Mouse (Mus musculus) adrenal gland, adult 2 months (tissue): ENCODE data around the gene Slc8a1. TPM values are rescaled to one million over a fixed set of nuclear protein-coding genes. Genes with fewer than 3 reads are reported as not detected.

ENCODE experiments used
- DNase-seq: peaks from one replicate; pipeline ENCODE4 v3.0.0; 2021
- polyA plus RNA-seq: library from polyadenylated mRNA; depleted of rRNA; stranded (reverse); fragments of >200 nt; gene quantifications from 2 replicates; pipeline ENCODE4 v1.2.3, GENCODE M21; 2012
- total RNA-seq, 2 experiments: library from RNA; stranded (reverse); gene quantifications; 2 replicates each; pipeline ENCODE4 v1.2.3; 2021

Gene Slc8a1
- total and polyA plus RNA-seq, 3 experiments = 0.07 to 8.4 (median 5.7) TPM

GRCm38 (mm10) chr17:81513368-81513958 lies 224.7 kb downstream of the Slc8a1 start:
- DNase-seq = no peak

- DNase-seq = no peak
Observed at GRCm38 (mm10) chr17:81505162-81505685, 233.0 kb downstream of the Slc8a1 start.

- no peak for DNase-seq
Observed at GRCm38 (mm10) chr17:81504040-81504439, 234.1 kb downstream of the Slc8a1 start.

- DNase-seq = no peak
Observed at GRCm38 (mm10) chr17:81502732-81503131, 235.4 kb downstream of the Slc8a1 start.

GRCm38 (mm10) chr17:81500686-81501407 lies 237.3 kb downstream of the Slc8a1 start:
- no peak for DNase-seq

- DNase-seq = no peak
Observed at GRCm38 (mm10) chr17:81497919-81498318, 240.3 kb downstream of the Slc8a1 start.

- no peak for DNase-seq
Observed at GRCm38 (mm10) chr17:81496616-81497015, 241.6 kb downstream of the Slc8a1 start.

- DNase-seq = no peak
Observed at GRCm38 (mm10) chr17:81492216-81492865, 245.8 kb downstream of the Slc8a1 start.

- no peak for DNase-seq
Observed at GRCm38 (mm10) chr17:81486388-81486787, 251.8 kb downstream of the Slc8a1 start.

- peak; percentile 27 for DNase-seq
Observed at GRCm38 (mm10) chr17:81481843-81482490, 256.2 kb downstream of the Slc8a1 start.

GRCm38 (mm10) chr17:81480351-81481161 lies 257.6 kb downstream of the Slc8a1 start:
- peak; percentile 92 for DNase-seq

GRCm38 (mm10) chr17:81479807-81480206 lies 258.4 kb downstream of the Slc8a1 start:
- DNase-seq = no peak

- DNase-seq = no peak
Observed at GRCm38 (mm10) chr17:81477420-81477819, 260.8 kb downstream of the Slc8a1 start.

- no peak for DNase-seq
Observed at GRCm38 (mm10) chr17:81473363-81473762, 264.8 kb downstream of the Slc8a1 start.

GRCm38 (mm10) chr17:81468941-81469340 lies 269.2 kb downstream of the Slc8a1 start:
- DNase-seq = no peak

- no peak for DNase-seq
Observed at GRCm38 (mm10) chr17:81459379-81459778, 278.8 kb downstream of the Slc8a1 start.

GRCm38 (mm10) chr17:81455977-81456376 lies 282.2 kb downstream of the Slc8a1 start:
- DNase-seq = no peak

GRCm38 (mm10) chr17:81455269-81455668 lies 282.9 kb downstream of the Slc8a1 start:
- no peak for DNase-seq

GRCm38 (mm10) chr17:81441463-81441862 lies 296.7 kb downstream of the Slc8a1 start, which contains the start of gene Gm11096:
Gene Gm11096 (plus strand): TSS chr17:81441763.
- no peak for DNase-seq

- DNase-seq = peak; percentile 11
Observed at GRCm38 (mm10) chr17:81433148-81433547, 305.0 kb downstream of the Slc8a1 start.

- no peak for DNase-seq
Observed at GRCm38 (mm10) chr17:81432733-81433132, 305.4 kb downstream of the Slc8a1 start.
